Mouse (Mus musculus) small intestine, adult 2 months (tissue): ENCODE data around the gene Mthfr.

Source experiments
- CTCF ChIP-seq: fragments of 200-500 bp; IDR thresholded peaks from 2 replicates; pipeline ENCODE4 v1.5.1; 2012; ENCODE audit warnings: low read depth, mild to moderate bottlenecking, control low read depth, inconsistent platforms, low read length, moderate library complexity, mixed read lengths; ENCODE audit not compliant: insufficient replicate concordance, insufficient read length; ENCODE audit errors: extremely low read depth
- POLR2A ChIP-seq: fragments of 200-500 bp; IDR thresholded peaks from 2 replicates; pipeline ENCODE4 v1.6.1; 2012; ENCODE audit warnings: low read depth, mild to moderate bottlenecking, control low read depth, inconsistent platforms, low read length, moderate library complexity

- no peak for TF ChIP-seq POLR2A
- no peak for TF ChIP-seq CTCF
These were observed 1.4 kb downstream of the Mthfr start for GRCm38 (mm10) chr4:148040029-148040830.
